Mouse (Mus musculus): ENCODE data around the gene Eif4a1. TPM values are rescaled to one million over a fixed set of nuclear protein-coding genes. Genes with fewer than 3 reads are reported as not detected.

Eif4a1 gene
- polyA plus RNA-seq, 1 experiment: 403 TPM

GRCm38 (mm10) chr11:69706775-69707479 is 34.7 kb upstream of the Eif4a1 start:
- no peak for TF ChIP-seq GATA1 (IDR thresholded peaks at IDR 0.05; ENCODE audit: low read length)

GRCm38 (mm10) chr11:69704613-69705010 is 32.4 kb upstream of the Eif4a1 start:
- TF ChIP-seq GATA1 (IDR thresholded peaks at IDR 0.05; ENCODE audit: low read length): no peak

- no peak for TF ChIP-seq GATA1 (IDR thresholded peaks at IDR 0.05; ENCODE audit: low read length)
Measured at GRCm38 (mm10) chr11:69703814-69704612, 31.8 kb upstream of the Eif4a1 start.

- TF ChIP-seq GATA1 (IDR thresholded peaks at IDR 0.05; ENCODE audit: low read length): no peak
Measured at GRCm38 (mm10) chr11:69699595-69699994, 27.4 kb upstream of the Eif4a1 start.

GRCm38 (mm10) chr11:69698574-69698973 is 26.4 kb upstream of the Eif4a1 start:
- TF ChIP-seq GATA1 (IDR thresholded peaks at IDR 0.05; ENCODE audit: low read length): no peak

- no peak for TF ChIP-seq GATA1 (IDR thresholded peaks at IDR 0.05; ENCODE audit: low read length)
Measured at GRCm38 (mm10) chr11:69697396-69697795, 25.2 kb upstream of the Eif4a1 start.

GRCm38 (mm10) chr11:69695361-69696181 is 23.3 kb upstream of the Eif4a1 start, which contains the start of the genes Tnfsf12 and Tnfsfm13:
Tnfsf12 (minus strand) TSS chr11:69695849.
Tnfsfm13 (minus strand) TSS chr11:69696098.
- no peak for TF ChIP-seq GATA1 (IDR thresholded peaks at IDR 0.05; ENCODE audit: low read length)

GRCm38 (mm10) chr11:69695046-69695360 is 22.8 kb upstream of the Eif4a1 start:
- TF ChIP-seq GATA1 (IDR thresholded peaks at IDR 0.05; ENCODE audit: low read length): no peak

GRCm38 (mm10) chr11:69693421-69693965 is 21.3 kb upstream of the Eif4a1 start:
- no peak for TF ChIP-seq GATA1 (IDR thresholded peaks at IDR 0.05; ENCODE audit: low read length)

GRCm38 (mm10) chr11:69692863-69693262 is 20.6 kb upstream of the Eif4a1 start:
- TF ChIP-seq GATA1 (IDR thresholded peaks at IDR 0.05; ENCODE audit: low read length): no peak

GRCm38 (mm10) chr11:69692196-69692811 is 20.1 kb upstream of the Eif4a1 start:
- no peak for TF ChIP-seq GATA1 (IDR thresholded peaks at IDR 0.05; ENCODE audit: low read length)

GRCm38 (mm10) chr11:69689891-69690290 is 17.7 kb upstream of the Eif4a1 start:
- no peak for TF ChIP-seq GATA1 (IDR thresholded peaks at IDR 0.05; ENCODE audit: low read length)

GRCm38 (mm10) chr11:69687061-69687460 is 14.8 kb upstream of the Eif4a1 start:
- TF ChIP-seq GATA1 (IDR thresholded peaks at IDR 0.05; ENCODE audit: low read length): no peak

GRCm38 (mm10) chr11:69686377-69686776 is 14.2 kb upstream of the Eif4a1 start:
- no peak for TF ChIP-seq GATA1 (IDR thresholded peaks at IDR 0.05; ENCODE audit: low read length)

GRCm38 (mm10) chr11:69685526-69686148 is 13.4 kb upstream of the Eif4a1 start, which contains the start of gene Tnfsf13:
Tnfsf13 (minus strand) TSS chr11:69685784.
- no peak for TF ChIP-seq GATA1 (IDR thresholded peaks at IDR 0.05; ENCODE audit: low read length)

All from G1E-ER4 (cell line).